Mouse (Mus musculus): ENCODE measurements around the gene Olfr878.

The Olfr878 gene

GRCm38 (mm10) chr9:37917540-37917939 lies at the start of gene Olfr878:
TSS of gene Olfr878 (plus strand) at chr9:37917840.
- in situ Hi-C loops (cut with MboI, MseI): no loop called here

GRCm38 (mm10) chr9:37870246-37870645 lies 47.4 kb upstream of the Olfr878 start:
- in situ Hi-C loops (cut with MboI, MseI): no loop called here

GRCm38 (mm10) chr9:37871097-37871496 lies 46.5 kb upstream of the Olfr878 start:
- in situ Hi-C loops (cut with MboI, MseI): no loop called here

- in situ Hi-C loops (cut with MboI, MseI): no loop called here
Observed at GRCm38 (mm10) chr9:37871536-37871935, 46.1 kb upstream of the Olfr878 start.

GRCm38 (mm10) chr9:37890960-37891359 lies 26.7 kb upstream of the Olfr878 start:
- in situ Hi-C loops (cut with MboI, MseI): no loop called here

GRCm38 (mm10) chr9:37896661-37897060 lies 21.0 kb upstream of the Olfr878 start, which contains the start of gene Olfr145:
TSS of gene Olfr145 (plus strand) at chr9:37896724.
- in situ Hi-C loops (cut with MboI, MseI): no loop called here

- in situ Hi-C loops (cut with MboI, MseI): no loop called here
Observed at GRCm38 (mm10) chr9:37905555-37905954, 12.1 kb upstream of the Olfr878 start.

- in situ Hi-C loops (cut with MboI, MseI): no loop called here
Observed at GRCm38 (mm10) chr9:37918018-37918417, 378 bp downstream of the Olfr878 start.

GRCm38 (mm10) chr9:37924194-37924593 lies 6.6 kb downstream of the Olfr878 start:
- in situ Hi-C loops (cut with MboI, MseI): no loop called here

- in situ Hi-C loops (cut with MboI, MseI): loop anchor here (25.0 kb wide), 1 partner anchor 513 kb away; the partner anchor contains the start of gene Robo4
Observed at GRCm38 (mm10) chr9:37925445-37925844, 7.8 kb downstream of the Olfr878 start.

GRCm38 (mm10) chr9:37926019-37927013 lies 8.7 kb downstream of the Olfr878 start:
- in situ Hi-C loops (cut with MboI, MseI): loop anchor here (25.0 kb wide), 1 partner anchor 514 kb away; the partner anchor contains the start of gene Robo4

- in situ Hi-C loops (cut with MboI, MseI): loop anchor here (5.0 to 25.0 kb wide), 3 partner anchors 240 to 755 kb away; partner anchors contain the start of gene Robo4
Observed at GRCm38 (mm10) chr9:37932519-37932918, 14.9 kb downstream of the Olfr878 start.

- in situ Hi-C loops (cut with MboI, MseI): loop anchor here (5.0 to 25.0 kb wide), 3 partner anchors 242 to 757 kb away; partner anchors contain the start of gene Robo4
Observed at GRCm38 (mm10) chr9:37934146-37934545, 16.5 kb downstream of the Olfr878 start.

- in situ Hi-C loops (cut with MboI, MseI): loop anchor here (25.0 kb wide), 1 partner anchor 529 kb away; the partner anchor contains the start of gene Robo4
Observed at GRCm38 (mm10) chr9:37941167-37941566, 23.5 kb downstream of the Olfr878 start.
